Mouse (Mus musculus) kidney, embryonic 16.5 days (tissue): Measurements from ENCODE around the gene Tmem151b. TPM values are rescaled to one million over a fixed set of nuclear protein-coding genes. Genes with fewer than 3 reads are reported as not detected.

Experiments used
- ATAC-seq: fragments of 200-750 bp; cut with Nextera tagmentation; 2 replicates; pipeline ENCODE4 v1.8.0; 2017; ENCODE audit warnings: moderate TSS enrichment; ENCODE audit not compliant: low FRiP score, low TSS enrichment
- H3K27ac ChIP-seq: fragments of 300-500 bp; sonication (generic); 2 replicates; pipeline ENCODE4 v1.5.1; 2014; ENCODE audit warnings: low read length
- H3K27me3 ChIP-seq: fragments of 300-500 bp; sonication (generic); 2 replicates; pipeline ENCODE4 v1.6.1; 2014; ENCODE audit warnings: low read length, control low read depth, mixed read lengths; ENCODE audit not compliant: insufficient read depth
- H3K36me3 ChIP-seq: fragments of 300-500 bp; sonication (generic); 2 replicates; pipeline ENCODE4 v1.6.1; 2014; ENCODE audit warnings: low read length, control low read depth, mixed read lengths; ENCODE audit not compliant: insufficient read depth
- H3K4me1 ChIP-seq: fragments of 300-500 bp; sonication (generic); 2 replicates; pipeline ENCODE4 v1.6.1; 2014; ENCODE audit warnings: low read length, control low read depth, mixed read lengths; ENCODE audit not compliant: insufficient read depth
- H3K4me2 ChIP-seq: fragments of 300-500 bp; sonication (generic); replicated peaks from 2 replicates; pipeline ENCODE4 v1.6.1; 2014; ENCODE audit warnings: low read depth, low read length
- H3K4me3 ChIP-seq: fragments of 300-500 bp; sonication (generic); 2 replicates; pipeline ENCODE4 v1.5.1; 2014; ENCODE audit warnings: mild to moderate bottlenecking, low read length
- H3K9ac ChIP-seq: fragments of 300-500 bp; sonication (generic); replicated peaks from 2 replicates; pipeline ENCODE4 v1.6.1; 2014; ENCODE audit warnings: low read length
- H3K9me3 ChIP-seq: fragments of 300-500 bp; sonication (generic); 2 replicates; pipeline ENCODE4 v1.6.1; 2016; ENCODE audit warnings: low read length, control low read depth
- WGBS: fragments of 180-500 bp; shearing (Covaris S2); extraction: QIAGEN DNeasy Blood & Tissue Kit; methylation state at CpG from one replicate; pipeline ENCODE4 v1.1.7; 2014; 5-methylcytosine and 5-hydroxymethylcytosine counted together
- polyA plus RNA-seq: library from polyadenylated mRNA; unstranded; fragments of >200 nt; fragmentation: Nextera tagmentation; extraction: Ambion mirVana; gene quantifications from 2 replicates; pipeline ENCODE4 v1.2.1, GENCODE M21; 2015

Tmem151b gene
- polyA plus RNA-seq, 1 experiment from 2014 or later, result 3.8 TPM

DNA sequence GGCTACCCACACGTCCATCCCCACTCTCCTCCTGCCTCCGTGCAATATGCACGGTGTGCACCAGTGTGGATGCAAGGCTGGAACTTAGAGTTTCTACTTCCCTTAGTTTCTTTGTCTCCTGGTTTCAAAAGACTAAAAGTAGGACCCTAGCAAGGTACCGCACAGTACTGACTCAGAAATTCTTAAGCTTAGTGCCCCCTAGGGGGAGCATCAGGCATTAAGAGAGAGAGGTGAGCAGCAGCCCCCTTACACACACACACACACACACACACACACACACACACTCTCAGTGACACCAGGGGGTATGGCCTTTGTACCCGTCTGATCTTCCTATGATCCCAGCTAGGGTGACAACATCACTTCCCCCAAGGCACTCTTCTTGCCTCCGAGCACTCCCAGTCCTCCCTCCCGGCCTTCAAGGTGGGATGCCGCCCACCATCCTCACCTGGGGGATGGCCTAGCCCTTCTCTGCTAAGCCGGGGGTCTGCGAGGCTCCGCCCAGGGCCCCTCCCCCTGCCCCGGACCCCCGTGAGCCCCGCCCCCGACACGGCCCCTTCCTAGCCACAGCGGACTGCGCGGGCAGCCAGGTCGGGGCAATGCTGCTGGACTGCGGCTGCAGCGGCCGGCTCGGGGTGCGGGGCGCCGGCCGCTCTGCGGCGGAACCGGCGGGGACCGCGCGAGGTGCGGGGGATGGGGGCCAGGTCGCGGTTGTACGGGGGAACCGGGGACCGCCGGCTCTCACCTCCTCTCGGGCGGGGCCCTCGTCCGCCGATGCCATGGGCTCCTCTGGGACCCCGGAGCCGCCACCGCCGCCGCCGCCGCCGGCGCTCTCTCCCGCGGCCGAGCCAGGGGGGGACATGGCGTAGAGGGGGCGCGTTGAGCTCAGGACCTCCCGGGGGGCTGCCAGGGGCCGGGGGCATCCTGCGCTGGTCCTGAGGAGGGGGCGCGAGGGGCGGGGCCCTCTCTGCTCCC, 650 bp downstream of the Tmem151b start:
- peaks cover 47% of the 10 kb centered on the region for H3K27me3 ChIP-seq

DNA sequence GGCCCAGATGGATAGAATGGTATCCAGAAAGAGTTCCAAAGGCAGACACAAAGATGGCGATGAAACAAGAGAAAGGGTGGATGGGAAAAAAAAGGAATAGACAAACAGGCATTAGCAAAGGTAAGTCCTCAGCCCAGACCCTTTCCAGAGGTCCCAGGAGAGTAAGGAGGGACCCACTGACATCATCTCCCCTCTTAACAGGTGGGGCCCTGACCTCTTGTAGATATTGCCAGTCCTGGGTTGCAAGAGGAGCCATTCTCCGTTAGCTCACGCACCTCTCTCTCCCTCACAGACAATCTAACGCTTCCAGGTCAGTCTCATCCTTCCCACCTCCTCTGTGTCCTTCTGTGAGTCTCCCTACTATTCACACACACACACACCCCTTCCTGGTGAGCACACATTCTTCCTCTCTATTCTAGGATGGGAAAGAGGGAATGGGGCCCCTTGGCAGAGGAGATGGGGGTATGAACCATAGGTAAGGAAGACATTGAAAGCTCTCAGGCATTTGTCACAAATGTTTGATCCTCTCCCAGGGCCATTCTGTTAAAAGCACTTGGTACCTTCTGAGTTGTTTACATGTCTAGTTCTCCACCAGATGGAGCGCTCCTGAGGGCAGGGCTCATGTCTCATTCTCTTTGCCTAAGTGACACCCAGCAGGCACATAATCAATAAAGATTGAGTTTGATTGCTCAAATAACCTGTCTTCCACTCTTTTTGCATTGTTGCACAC, 1.9 kb downstream of the Tmem151b start:
- no peak overlapping the region for H3K27ac ChIP-seq
- H3K4me2 ChIP-seq, result no peak overlapping the region
- H3K9ac ChIP-seq, result no peak overlapping the region
- no peaks in the 10 kb centered on the region for H3K36me3 ChIP-seq
- 79% methylated on average over 5 of the region's 5 CpGs for WGBS
- no peak overlapping the region for H3K4me3 ChIP-seq
- H3K9me3 ChIP-seq, result no peaks in the 10 kb centered on the region
- peaks cover 59% of the 10 kb centered on the region for H3K27me3 ChIP-seq
- H3K4me1 ChIP-seq, result peaks cover 22% of the 10 kb centered on the region
- ATAC-seq, result no peak

More for the DNA sequence above, 650 bp downstream of the Tmem151b start:
- ATAC-seq, result peak; percentile 50
- Histone ChIP-seq H3K36me3 (no peaks in the 10 kb centered on the region), H3K9me3 (no peaks in the 10 kb centered on the region), H3K4me3 (peak overlapping the region; percentile 67), H3K4me1 (peaks cover 22% of the 10 kb centered on the region), H3K27ac (0 out of 2 replicates have a peak overlapping the region, but pooled peaks have one; percentile 4), H3K4me2 (peak overlapping the region; percentile 95), H3K9ac (peak overlapping the region; percentile 74)
- WGBS, result 4% methylated on average over 56 of the region's 68 CpGs

DNA sequence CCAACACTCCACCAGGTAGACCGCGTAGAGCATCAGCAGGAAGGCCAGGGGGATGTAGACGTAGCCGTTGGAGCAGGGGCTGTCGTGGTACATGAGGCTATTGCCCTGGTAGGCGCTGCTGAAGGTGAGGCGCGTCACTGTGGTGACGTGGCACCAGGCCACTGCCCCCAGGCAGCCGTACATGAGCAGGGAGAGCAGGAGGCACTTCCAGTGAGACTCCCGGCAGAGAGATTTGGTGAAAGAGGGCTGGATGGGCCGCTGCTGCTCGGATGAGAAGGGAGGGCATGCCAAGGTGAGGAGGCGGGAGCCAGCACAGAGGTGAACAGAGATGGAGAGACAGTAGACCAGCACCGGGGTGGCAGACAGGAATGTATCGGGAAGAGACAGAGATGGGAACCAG, 2.5 kb downstream of the Tmem151b start:
- ATAC-seq, result no peak
- Histone ChIP-seq H3K9me3 (no peaks in the 10 kb centered on the region), H3K36me3 (no peaks in the 10 kb centered on the region), H3K4me1 (peaks cover 22% of the 10 kb centered on the region), H3K27ac (no peak overlapping the region), H3K27me3 (peaks cover 64% of the 10 kb centered on the region), H3K4me2 (no peak overlapping the region), H3K4me3 (no peak overlapping the region), H3K9ac (no peak overlapping the region)
- 78% methylated on average over 16 of the region's 16 CpGs for WGBS

- no peaks in the 10 kb centered on the region for H3K36me3 ChIP-seq
- 3% methylated on average over 74 of the region's 74 CpGs for WGBS
- peak overlapping the region; percentile 16; the same call in 1 of the 2 replicates for H3K9ac ChIP-seq
- H3K4me1 ChIP-seq, result peaks cover 22% of the 10 kb centered on the region
- peak overlapping the region; percentile 55 for H3K4me2 ChIP-seq
- no peak for ATAC-seq
- peaks cover 79% of the 10 kb centered on the region for H3K27me3 ChIP-seq
- H3K27ac ChIP-seq, result no peak overlapping the region
- H3K4me3 ChIP-seq, result peak overlapping the region; percentile 38
- H3K9me3 ChIP-seq, result no peaks in the 10 kb centered on the region
Observed at GRCm38 (mm10) chr17:45545278-45545961, 4.1 kb downstream of the Tmem151b start.

- Histone ChIP-seq H3K4me3 (peak overlapping the region; percentile 38), H3K4me1 (peaks cover 18% of the 10 kb centered on the region), H3K4me2 (peak overlapping the region; percentile 55), H3K9me3 (no peaks in the 10 kb centered on the region), H3K9ac (no peak overlapping the region), H3K36me3 (no peaks in the 10 kb centered on the region), H3K27me3 (peaks cover 80% of the 10 kb centered on the region), H3K27ac (no peak overlapping the region)
- ATAC-seq, result no peak
- 4% methylated on average over 46 of the region's 46 CpGs for WGBS
Observed at GRCm38 (mm10) chr17:45544873-45545277, 4.6 kb downstream of the Tmem151b start.

GRCm38 (mm10) chr17:45544001-45544872, 5.2 kb downstream of the Tmem151b start:
- H3K4me2 ChIP-seq, result peak overlapping the region; percentile 55
- peaks cover 15% of the 10 kb centered on the region for H3K4me1 ChIP-seq
- H3K27me3 ChIP-seq, result peaks cover 84% of the 10 kb centered on the region
- H3K27ac ChIP-seq, result no peak overlapping the region
- no peak overlapping the region for H3K9ac ChIP-seq
- H3K36me3 ChIP-seq, result no peaks in the 10 kb centered on the region
- ATAC-seq, result no peak
- H3K9me3 ChIP-seq, result no peaks in the 10 kb centered on the region
- peak overlapping the region; percentile 38; the same call in 1 of the 2 replicates for H3K4me3 ChIP-seq
- 10% methylated on average over 24 of the region's 24 CpGs for WGBS

DNA sequence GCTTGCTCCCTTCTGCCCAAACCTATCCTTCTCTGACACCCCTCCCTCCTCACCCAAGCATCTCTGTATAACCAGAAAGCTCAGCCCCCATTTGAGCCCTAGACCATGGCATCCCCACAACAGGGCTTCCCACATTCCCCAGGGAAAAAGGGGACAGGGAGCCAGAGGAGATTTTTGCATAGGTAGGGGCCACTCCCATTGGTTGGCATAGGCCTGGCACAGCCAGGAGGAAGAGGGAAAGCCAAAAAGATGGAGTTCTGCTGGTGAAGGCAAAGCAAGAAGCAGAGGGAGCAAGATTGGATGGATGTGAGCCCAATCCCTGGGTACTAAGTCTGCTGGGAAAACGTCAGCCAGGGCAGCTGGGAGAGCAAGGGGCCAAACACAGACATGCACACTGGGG, 6.4 kb downstream of the Tmem151b start:
- Histone ChIP-seq H3K4me1 (peaks cover 15% of the 10 kb centered on the region), H3K9ac (no peak overlapping the region), H3K4me3 (no peak overlapping the region), H3K36me3 (no peaks in the 10 kb centered on the region), H3K27ac (no peak overlapping the region), H3K4me2 (no peak overlapping the region), H3K9me3 (no peaks in the 10 kb centered on the region), H3K27me3 (peaks cover 86% of the 10 kb centered on the region)
- ATAC-seq, result no peak
- WGBS, result 45% methylated on average over 1 of the region's 1 CpGs

DNA sequence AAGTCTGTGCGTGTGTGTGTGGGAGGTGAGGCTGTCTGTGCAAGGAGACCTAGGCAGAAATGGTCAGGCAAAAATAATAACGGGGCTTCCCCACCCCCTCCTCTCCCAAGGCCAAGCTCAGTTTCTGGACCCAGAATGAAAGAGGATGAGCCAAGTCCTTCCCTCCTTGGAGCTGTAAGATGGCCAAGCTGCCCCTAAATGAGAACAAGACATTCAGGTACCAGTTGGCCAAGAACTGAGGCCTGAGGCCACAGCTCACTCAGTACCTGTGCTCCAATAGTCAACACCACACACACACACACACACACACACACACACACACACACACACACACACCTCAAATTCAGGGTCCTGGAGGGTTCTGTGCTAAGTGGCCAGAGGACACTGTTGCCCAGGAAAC, 6.8 kb downstream of the Tmem151b start:
- no peak overlapping the region for H3K27ac ChIP-seq
- H3K4me2 ChIP-seq, result no peak overlapping the region
- peaks cover 15% of the 10 kb centered on the region for H3K4me1 ChIP-seq
- H3K9ac ChIP-seq, result no peak overlapping the region
- ATAC-seq, result no peak
- no peak overlapping the region for H3K4me3 ChIP-seq
- no peaks in the 10 kb centered on the region for H3K36me3 ChIP-seq
- peaks cover 82% of the 10 kb centered on the region for H3K27me3 ChIP-seq
- WGBS, result 50% methylated on average over 2 of the region's 2 CpGs
- H3K9me3 ChIP-seq, result no peaks in the 10 kb centered on the region

DNA sequence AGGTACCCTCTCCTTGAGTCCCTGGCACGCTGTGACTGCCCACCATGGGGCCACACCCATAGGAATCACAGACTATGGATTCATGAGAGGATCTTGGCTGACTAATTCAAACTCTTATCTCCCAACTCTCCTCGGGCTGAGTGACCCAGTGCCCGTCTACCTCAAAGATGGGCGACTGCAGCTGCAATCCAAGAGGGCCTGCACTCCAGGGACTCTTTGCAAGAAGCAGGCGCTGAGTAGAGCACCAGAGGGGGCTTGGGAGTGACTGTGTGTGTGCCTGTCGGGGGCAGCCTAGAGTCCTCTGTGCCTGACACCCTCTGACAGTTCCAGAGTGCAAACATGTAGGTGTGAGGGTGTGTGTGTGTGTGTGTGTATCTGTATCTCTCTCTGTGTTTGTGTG, 7.3 kb downstream of the Tmem151b start:
- peaks cover 15% of the 10 kb centered on the region for H3K4me1 ChIP-seq
- no peak overlapping the region for H3K4me3 ChIP-seq
- H3K9ac ChIP-seq, result no peak overlapping the region
- no peak overlapping the region for H3K27ac ChIP-seq
- peaks cover 81% of the 10 kb centered on the region for H3K27me3 ChIP-seq
- no peak overlapping the region for H3K4me2 ChIP-seq
- no peaks in the 10 kb centered on the region for H3K36me3 ChIP-seq
- H3K9me3 ChIP-seq, result no peaks in the 10 kb centered on the region
- 41% methylated on average over 6 of the region's 6 CpGs for WGBS
- ATAC-seq, result no peak
